Mouse (Mus musculus): ENCODE results near the gene Gh. TPM values are rescaled to one million over a fixed set of nuclear protein-coding genes. Genes with fewer than 3 reads are reported as not detected.
A peak's percentile ranks its signal among the peaks of the same experiment; 100 is the strongest.
"Not testable (repeated sequence)": the region's sequence is repeated elsewhere in the genome, so short reads cannot be mapped to it uniquely, and the experiment has no call there.

Gene Gh
- total RNA-seq (2021), result not detected
- long read RNA-seq, experiment 1, result 0 reads
- long read RNA-seq, experiment 2, result 0 reads

- no peak for DNase-seq (ENCODE audit: low spot score in 2 of 2)
These were observed at the start of gene Gh for GRCm38 (mm10) chr11:106301765-106302164. TSS of gene Gh (minus strand) at chr11:106301865.

- DNase-seq (ENCODE audit: low spot score in 2 of 2), result no peak
These were observed 49.6 kb upstream of the Gh start for GRCm38 (mm10) chr11:106351253-106351652.

- DNase-seq (ENCODE audit: low spot score in 2 of 2), result no peak
These were observed 49.2 kb upstream of the Gh start for GRCm38 (mm10) chr11:106350853-106351252.

- DNase-seq (ENCODE audit: low spot score in 2 of 2), result no peak
These were observed 48.1 kb upstream of the Gh start for GRCm38 (mm10) chr11:106349772-106350171.

GRCm38 (mm10) chr11:106344910-106345309, 43.2 kb upstream of the Gh start:
- no peak for DNase-seq (ENCODE audit: low spot score in 2 of 2)

GRCm38 (mm10) chr11:106340990-106341520, 39.4 kb upstream of the Gh start:
- DNase-seq (ENCODE audit: low spot score in 2 of 2), result no peak

- DNase-seq (ENCODE audit: low spot score in 2 of 2), result not testable (repeated sequence)
These were observed 37.7 kb upstream of the Gh start for GRCm38 (mm10) chr11:106339323-106339722.

GRCm38 (mm10) chr11:106338870-106339269, 37.2 kb upstream of the Gh start:
- DNase-seq (ENCODE audit: low spot score in 2 of 2), result no peak

- DNase-seq (ENCODE audit: low spot score in 2 of 2), result no peak
These were observed 36.4 kb upstream of the Gh start for GRCm38 (mm10) chr11:106338029-106338428.

GRCm38 (mm10) chr11:106334066-106334465, 32.4 kb upstream of the Gh start:
- no peak for DNase-seq (ENCODE audit: low spot score in 2 of 2)

- no peak for DNase-seq (ENCODE audit: low spot score in 2 of 2)
These were observed 30.8 kb upstream of the Gh start for GRCm38 (mm10) chr11:106332458-106332857.

GRCm38 (mm10) chr11:106329682-106330081, 28.0 kb upstream of the Gh start:
- DNase-seq (ENCODE audit: low spot score in 2 of 2), result no peak

- DNase-seq (ENCODE audit: low spot score in 2 of 2), result no peak
These were observed 27.5 kb upstream of the Gh start for GRCm38 (mm10) chr11:106329128-106329527.

- DNase-seq (ENCODE audit: low spot score in 2 of 2), result no peak
These were observed 26.9 kb upstream of the Gh start for GRCm38 (mm10) chr11:106328521-106328920.

GRCm38 (mm10) chr11:106326475-106326874, 24.8 kb upstream of the Gh start:
- no peak for DNase-seq (ENCODE audit: low spot score in 2 of 2)

GRCm38 (mm10) chr11:106325566-106326206, 24.0 kb upstream of the Gh start:
- DNase-seq (ENCODE audit: low spot score in 2 of 2), result peak in 1 of 2 experiments; percentile 57

GRCm38 (mm10) chr11:106324858-106325257, 23.2 kb upstream of the Gh start:
- DNase-seq (ENCODE audit: low spot score in 2 of 2), result no peak

GRCm38 (mm10) chr11:106318406-106319366, 17.0 kb upstream of the Gh start:
- DNase-seq (ENCODE audit: low spot score in 2 of 2), result no peak

GRCm38 (mm10) chr11:106317801-106318200, 16.1 kb upstream of the Gh start:
- no peak for DNase-seq (ENCODE audit: low spot score in 2 of 2)

GRCm38 (mm10) chr11:106316416-106316815, 14.8 kb upstream of the Gh start:
- no peak for DNase-seq (ENCODE audit: low spot score in 2 of 2)

- no peak for DNase-seq (ENCODE audit: low spot score in 2 of 2)
These were observed 12.7 kb upstream of the Gh start, which contains the start of gene Cd79b for GRCm38 (mm10) chr11:106314333-106314812. TSS of gene Cd79b (minus strand) at chr11:106314762.

- DNase-seq (ENCODE audit: low spot score in 2 of 2), result no peak
These were observed 11.9 kb upstream of the Gh start for GRCm38 (mm10) chr11:106313533-106313932.

Data from gastrocnemius, postnatal 4 days (tissue).